Mouse (Mus musculus): ENCODE data around the gene Fmo2. TPM values are rescaled to one million over a fixed set of nuclear protein-coding genes. Genes with fewer than 3 reads are reported as not detected.

Fmo2 gene
- total and polyA plus RNA-seq, 3 experiments: 0.03 to 0.16 TPM; not detected in 1

GRCm38 (mm10) chr1:162937970-162938695 lies 39.6 kb upstream of the Fmo2 start:
- Histone ChIP-seq H3K4me1 (ENCODE audit: insufficient read depth, low read depth, low read length) (no peaks in the 10 kb centered on the region), H3K4me3 (ENCODE audit: low read depth, low read length) (no peak overlapping the region), H3K27me3 (ENCODE audit: insufficient read depth, low read length) (no peaks in the 10 kb centered on the region), H3K9me3 (replicated peaks) (no peaks in the 10 kb centered on the region), H3K36me3 (replicated peaks) (no peaks in the 10 kb centered on the region)
- TF ChIP-seq CTCF (IDR thresholded peaks at IDR 0.05; ENCODE audit: low read depth, low read length) (no peak), POLR2AphosphoS5 (IDR thresholded peaks at IDR 0.05; ENCODE audit: insufficient replicate concordance, low read depth, low read length) (no peak), GATA2 (IDR thresholded peaks at IDR 0.05; ENCODE audit: borderline replicate concordance, low read depth, low read length) (no peak), TAL1 (conservative IDR thresholded peaks at IDR 0.05; ENCODE audit: low read depth, low read length) (no peak), GATA1 (IDR thresholded peaks at IDR 0.05; ENCODE audit: borderline replicate concordance, low read length) (no peak)
- no peak for ATAC-seq (ENCODE audit: extremely low read depth, insufficient number of reproducible peaks, low FRiP score, poor library complexity, severe bottlenecking)
- DNase-seq (ENCODE audit: low spot score): no peak

- H3K4me3 ChIP-seq (ENCODE audit: low read depth, low read length): no peak within 1 kb of the TSS
- H3K9me3 ChIP-seq (replicated peaks): no peaks in the 10 kb centered on the region
- TF ChIP-seq TAL1 (conservative IDR thresholded peaks at IDR 0.05; ENCODE audit: low read depth, low read length) (no peak), POLR2AphosphoS5 (IDR thresholded peaks at IDR 0.05; ENCODE audit: insufficient replicate concordance, low read depth, low read length) (no peak), GATA1 (IDR thresholded peaks at IDR 0.05; ENCODE audit: borderline replicate concordance, low read length) (no peak), GATA2 (IDR thresholded peaks at IDR 0.05; ENCODE audit: borderline replicate concordance, low read depth, low read length) (no peak), CTCF (IDR thresholded peaks at IDR 0.05; ENCODE audit: low read depth, low read length) (no peak)
- no peaks in the 10 kb centered on the region for H3K36me3 ChIP-seq (replicated peaks)
- ATAC-seq (ENCODE audit: extremely low read depth, insufficient number of reproducible peaks, low FRiP score, poor library complexity, severe bottlenecking) (no peak), DNase-seq (ENCODE audit: low spot score) (no peak)
- no peaks in the 10 kb centered on the region for H3K27me3 ChIP-seq (ENCODE audit: insufficient read depth, low read length)
- H3K4me1 ChIP-seq (ENCODE audit: insufficient read depth, low read depth, low read length): no peaks in the 10 kb centered on the region
Observed at GRCm38 (mm10) chr1:162937415-162937814, 38.9 kb upstream of the Fmo2 start, which contains the start of gene Fmo6. Gene Fmo6, minus strand, starts transcription at chr1:162937515.

GRCm38 (mm10) chr1:162934374-162935012 lies 36.0 kb upstream of the Fmo2 start:
- no peak for DNase-seq (ENCODE audit: low spot score)
- Histone ChIP-seq H3K9me3 (replicated peaks) (no peaks in the 10 kb centered on the region), H3K27me3 (ENCODE audit: insufficient read depth, low read length) (peaks cover 4% of the 10 kb centered on the region; the same call in 1 of the 2 replicates), H3K4me1 (ENCODE audit: insufficient read depth, low read depth, low read length) (no peaks in the 10 kb centered on the region), H3K36me3 (replicated peaks) (no peaks in the 10 kb centered on the region), H3K4me3 (ENCODE audit: low read depth, low read length) (no peak overlapping the region)
- no peak for TF ChIP-seq GATA2 (IDR thresholded peaks at IDR 0.05; ENCODE audit: borderline replicate concordance, low read depth, low read length)
- no peak for TF ChIP-seq GATA1 (IDR thresholded peaks at IDR 0.05; ENCODE audit: borderline replicate concordance, low read length)
- no peak for ATAC-seq (ENCODE audit: extremely low read depth, insufficient number of reproducible peaks, low FRiP score, poor library complexity, severe bottlenecking)

- no peak for DNase-seq (ENCODE audit: low spot score)
- no peak for TF ChIP-seq CTCF (IDR thresholded peaks at IDR 0.05; ENCODE audit: low read depth, low read length)
- no peak for TF ChIP-seq GATA2 (IDR thresholded peaks at IDR 0.05; ENCODE audit: borderline replicate concordance, low read depth, low read length)
- TF ChIP-seq TAL1 (conservative IDR thresholded peaks at IDR 0.05; ENCODE audit: low read depth, low read length): no peak
- TF ChIP-seq GATA1 (IDR thresholded peaks at IDR 0.05; ENCODE audit: borderline replicate concordance, low read length): no peak
- no peak for TF ChIP-seq POLR2AphosphoS5 (IDR thresholded peaks at IDR 0.05; ENCODE audit: insufficient replicate concordance, low read depth, low read length)
- no peak for ATAC-seq (ENCODE audit: extremely low read depth, insufficient number of reproducible peaks, low FRiP score, poor library complexity, severe bottlenecking)
- no peaks in the 10 kb centered on the region for H3K4me1 ChIP-seq (ENCODE audit: insufficient read depth, low read depth, low read length)
- H3K9me3 ChIP-seq (replicated peaks): no peaks in the 10 kb centered on the region
- H3K4me3 ChIP-seq (ENCODE audit: low read depth, low read length): no peak overlapping the region
- peaks cover 4% of the 10 kb centered on the region; the same call in 1 of the 2 replicates for H3K27me3 ChIP-seq (ENCODE audit: insufficient read depth, low read length)
- no peaks in the 10 kb centered on the region for H3K36me3 ChIP-seq (replicated peaks)
Observed at GRCm38 (mm10) chr1:162932386-162932785, 33.9 kb upstream of the Fmo2 start.

DNA sequence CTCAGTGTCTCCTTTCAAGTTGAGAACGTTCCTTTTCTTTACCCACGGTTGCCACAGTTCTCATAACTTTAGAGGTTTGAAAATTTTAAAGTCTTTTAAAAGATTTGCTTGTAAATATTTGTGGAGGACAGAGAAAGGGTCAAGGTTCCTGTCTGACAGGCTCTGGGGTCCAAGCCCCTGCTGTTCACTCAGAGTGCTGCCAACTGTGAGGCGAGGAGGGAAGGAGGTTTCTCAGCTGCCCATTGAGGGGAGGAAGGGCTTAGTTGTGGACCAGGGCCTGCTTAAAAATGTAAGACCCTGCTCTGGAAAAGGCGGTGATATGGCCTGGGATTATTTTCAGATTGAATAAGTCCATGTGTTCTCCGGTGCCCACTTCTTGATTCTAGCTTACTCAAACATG lies 33.4 kb upstream of the Fmo2 start:
- no peak for ATAC-seq (ENCODE audit: extremely low read depth, insufficient number of reproducible peaks, low FRiP score, poor library complexity, severe bottlenecking)

DNA sequence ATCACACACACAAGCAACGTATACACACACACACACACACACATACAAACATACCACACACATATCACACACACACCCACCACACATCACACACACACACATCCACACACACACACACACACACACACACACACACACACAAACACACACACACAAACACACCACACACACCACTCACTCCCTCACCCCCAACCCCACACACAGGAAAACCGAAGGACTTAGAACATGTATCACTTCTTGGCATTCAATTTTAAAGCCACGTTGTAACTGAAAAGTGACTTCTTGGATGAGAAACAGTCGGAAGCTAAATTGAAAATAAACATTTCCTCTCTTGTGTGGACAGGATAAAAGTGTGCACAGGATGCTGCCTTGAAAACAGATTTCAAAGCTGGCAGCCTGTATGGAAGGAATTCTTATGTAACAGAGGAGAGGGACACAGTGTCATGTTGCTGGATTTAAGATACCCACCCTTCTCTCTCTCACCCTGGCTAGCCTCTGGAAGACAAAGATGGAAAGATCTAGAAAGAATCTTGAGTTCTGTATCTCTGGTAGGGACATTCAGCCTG lies 32.9 kb upstream of the Fmo2 start:
- DNase-seq (ENCODE audit: low spot score) (no peak), ATAC-seq (ENCODE audit: extremely low read depth, insufficient number of reproducible peaks, low FRiP score, poor library complexity, severe bottlenecking) (no peak)
- TF ChIP-seq GATA2 (IDR thresholded peaks at IDR 0.05; ENCODE audit: borderline replicate concordance, low read depth, low read length) (no peak), TAL1 (conservative IDR thresholded peaks at IDR 0.05; ENCODE audit: low read depth, low read length) (no peak), POLR2AphosphoS5 (IDR thresholded peaks at IDR 0.05; ENCODE audit: insufficient replicate concordance, low read depth, low read length) (no peak), GATA1 (IDR thresholded peaks at IDR 0.05; ENCODE audit: borderline replicate concordance, low read length) (no peak), CTCF (IDR thresholded peaks at IDR 0.05; ENCODE audit: low read depth, low read length) (no peak)
- H3K4me1 ChIP-seq (ENCODE audit: insufficient read depth, low read depth, low read length): no peaks in the 10 kb centered on the region
- no peaks in the 10 kb centered on the region for H3K36me3 ChIP-seq (replicated peaks)
- no peak overlapping the region for H3K4me3 ChIP-seq (ENCODE audit: low read depth, low read length)
- peaks cover 6% of the 10 kb centered on the region; the same call in 1 of the 2 replicates for H3K27me3 ChIP-seq (ENCODE audit: insufficient read depth, low read length)
- no peaks in the 10 kb centered on the region for H3K9me3 ChIP-seq (replicated peaks)

More for the DNA sequence above, 33.4 kb upstream of the Fmo2 start:
- H3K4me3 ChIP-seq (ENCODE audit: low read depth, low read length): no peak overlapping the region
- no peaks in the 10 kb centered on the region for H3K9me3 ChIP-seq (replicated peaks)
- H3K27me3 ChIP-seq (ENCODE audit: insufficient read depth, low read length): peaks cover 6% of the 10 kb centered on the region; the same call in 1 of the 2 replicates
- H3K36me3 ChIP-seq (replicated peaks): no peaks in the 10 kb centered on the region
- no peaks in the 10 kb centered on the region for H3K4me1 ChIP-seq (ENCODE audit: insufficient read depth, low read depth, low read length)
- DNase-seq (ENCODE audit: low spot score): no peak
- TF ChIP-seq GATA1 (IDR thresholded peaks at IDR 0.05; ENCODE audit: borderline replicate concordance, low read length) (no peak), GATA2 (IDR thresholded peaks at IDR 0.05; ENCODE audit: borderline replicate concordance, low read depth, low read length) (no peak), TAL1 (conservative IDR thresholded peaks at IDR 0.05; ENCODE audit: low read depth, low read length) (no peak), POLR2AphosphoS5 (IDR thresholded peaks at IDR 0.05; ENCODE audit: insufficient replicate concordance, low read depth, low read length) (no peak), CTCF (IDR thresholded peaks at IDR 0.05; ENCODE audit: low read depth, low read length) (no peak)

Data from G1E (cell line).